Mouse (Mus musculus) ovary, adult 18-20 months (tissue): ENCODE measurements at regions not wholly inside any gene's neighbourhood (a gene's known extent, or its start where the extent isn't known, plus 50 kb on each side); places are given as distances from the start of the nearest gene placed in this dataset.

Experiments used
- DNase-seq: peaks from one replicate; pipeline ENCODE4 v3.0.0; 2022; ENCODE audit warnings: low spot score, mixed read lengths

DNA sequence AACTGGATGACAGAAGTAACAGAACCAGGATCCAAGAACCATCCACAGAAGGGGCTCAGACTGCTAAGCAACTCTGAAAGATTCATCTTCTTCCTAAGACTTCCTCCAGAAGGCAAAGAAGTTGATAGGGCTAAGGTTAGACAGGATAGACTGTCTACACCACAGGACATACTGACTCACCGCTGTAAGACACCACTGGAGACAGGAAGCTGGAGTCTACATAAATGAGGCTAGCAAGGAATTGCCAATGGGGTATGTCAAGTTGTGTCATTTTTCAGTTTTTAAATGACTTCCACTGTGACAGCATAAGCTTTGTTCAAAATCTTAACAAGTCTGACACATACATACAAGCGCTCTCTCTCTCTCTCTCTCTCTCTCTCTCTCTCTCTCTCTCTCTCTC is 645.4 kb upstream of the Gm10131 start:
- DNase-seq = no peak

DNA sequence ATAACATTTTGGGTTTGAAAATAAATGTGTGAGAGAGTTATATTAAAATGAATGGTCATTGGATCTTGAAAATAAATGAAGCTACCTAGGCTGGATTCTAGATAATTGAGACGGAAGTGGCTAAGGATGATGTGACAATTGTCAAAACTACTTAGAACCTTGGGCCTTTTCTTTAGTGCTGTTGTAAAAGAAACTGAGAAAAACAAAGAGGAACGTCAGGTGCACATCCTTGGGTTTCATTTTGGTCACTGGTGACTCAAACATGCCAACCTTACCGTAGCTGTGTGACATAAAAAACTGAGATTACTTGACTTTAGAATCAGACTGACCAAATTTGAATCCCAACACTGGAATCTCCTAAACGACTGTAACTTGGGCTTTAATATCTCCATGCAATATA is 644.6 kb upstream of the Gm10131 start:
- no peak for DNase-seq

DNA sequence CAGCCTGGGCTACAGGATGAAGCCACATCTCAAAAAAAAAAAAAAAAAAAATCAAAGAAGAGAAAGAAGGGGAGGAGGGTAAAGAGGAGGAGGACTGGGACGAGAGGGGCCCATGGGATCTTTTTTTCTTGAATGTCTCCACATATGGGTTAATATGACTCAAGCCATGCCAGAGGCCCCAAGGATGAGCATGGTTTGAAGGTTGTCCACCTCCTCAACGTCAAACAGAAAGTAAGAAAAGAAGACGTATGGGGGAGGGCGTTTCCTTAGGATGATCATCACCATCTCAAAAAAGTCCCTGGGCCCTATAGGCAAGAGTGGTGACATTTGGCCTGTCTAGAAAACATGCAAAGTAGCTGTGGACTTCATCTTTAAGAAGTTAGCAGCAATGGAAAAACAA is 643.9 kb upstream of the Gm10131 start:
- no peak for DNase-seq

DNA sequence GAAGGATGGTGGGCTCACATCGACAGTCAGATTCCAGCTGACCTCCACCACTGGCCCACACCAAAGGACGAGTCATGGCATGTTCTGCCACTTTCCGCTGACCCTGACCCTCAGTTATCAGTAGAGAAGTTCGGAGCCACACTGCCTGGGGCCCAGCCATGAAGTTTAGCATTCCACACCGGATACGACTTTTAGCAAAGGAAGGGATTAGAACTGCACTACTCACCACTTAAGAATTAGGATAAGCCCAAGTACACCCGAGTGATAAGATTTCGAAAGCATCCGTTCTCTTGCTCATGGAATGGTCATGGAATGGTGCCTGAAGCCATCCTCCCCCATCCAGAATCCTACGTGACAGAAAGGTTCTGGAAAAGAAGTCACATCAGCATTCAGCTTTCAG is 641.5 kb upstream of the Gm10131 start:
- no peak for DNase-seq

DNA sequence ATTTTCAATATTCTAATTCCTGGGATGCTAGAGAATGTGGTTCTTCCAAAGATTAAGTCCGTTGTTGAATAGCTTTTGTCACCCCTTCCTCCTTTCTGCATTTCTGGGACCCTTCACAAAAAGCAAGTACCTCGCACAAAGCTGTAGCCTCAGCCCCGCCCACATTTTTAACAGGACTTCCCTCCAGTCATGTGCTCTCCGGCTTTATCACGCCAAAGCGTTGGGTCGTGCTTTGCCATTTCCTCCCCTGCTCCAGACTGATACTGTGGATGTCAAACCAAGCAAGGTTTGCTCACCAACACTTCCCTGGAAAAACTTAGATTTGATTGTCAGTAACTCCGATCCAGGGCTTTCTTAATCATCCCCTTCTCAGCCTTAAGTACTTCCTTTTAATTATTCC is 637.0 kb upstream of the Gm10131 start:
- no peak for DNase-seq

DNA sequence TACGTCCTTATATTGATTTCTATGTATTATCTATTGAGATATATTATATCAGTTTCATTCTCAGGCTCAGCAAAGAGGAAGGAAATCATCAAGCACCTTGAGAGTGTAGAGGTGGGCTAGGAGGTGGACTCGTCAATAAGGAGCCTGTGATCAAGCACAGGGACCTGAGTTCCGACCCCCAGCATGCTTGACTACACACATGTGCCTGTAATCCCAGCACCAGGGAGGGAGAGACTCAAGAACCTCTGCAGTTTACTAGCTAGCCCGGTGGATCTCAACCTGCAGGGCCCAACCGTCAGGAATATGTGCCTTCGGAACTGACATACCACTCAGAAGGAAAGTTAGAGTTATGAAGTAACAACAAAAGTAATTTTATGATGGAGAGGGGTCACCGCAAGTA is 634.2 kb upstream of the Gm10131 start:
- DNase-seq = no peak

DNA sequence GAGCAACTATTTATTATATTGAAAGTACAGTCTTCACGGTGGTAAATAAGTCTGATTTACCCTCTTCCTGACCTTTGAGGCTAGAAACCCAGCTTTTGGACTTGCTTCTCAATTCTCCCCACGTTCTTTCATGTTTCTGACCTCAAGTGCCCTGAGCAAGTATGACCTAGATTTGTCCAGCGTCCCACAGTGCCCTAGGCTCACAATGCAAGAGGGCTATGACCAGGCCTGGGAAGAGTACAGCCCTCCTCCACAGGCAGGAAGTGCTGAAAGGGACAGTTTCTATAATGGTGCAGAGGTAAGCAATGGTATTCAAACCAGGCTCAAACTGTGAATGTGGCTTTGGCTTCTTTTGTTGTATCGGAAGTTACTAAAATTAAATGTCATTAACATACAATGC is 633.1 kb upstream of the Gm10131 start:
- no peak for DNase-seq

GRCm38 (mm10) chr8:34744179-34744578 is 632.6 kb upstream of the Gm10131 start:
- no peak for DNase-seq

DNA sequence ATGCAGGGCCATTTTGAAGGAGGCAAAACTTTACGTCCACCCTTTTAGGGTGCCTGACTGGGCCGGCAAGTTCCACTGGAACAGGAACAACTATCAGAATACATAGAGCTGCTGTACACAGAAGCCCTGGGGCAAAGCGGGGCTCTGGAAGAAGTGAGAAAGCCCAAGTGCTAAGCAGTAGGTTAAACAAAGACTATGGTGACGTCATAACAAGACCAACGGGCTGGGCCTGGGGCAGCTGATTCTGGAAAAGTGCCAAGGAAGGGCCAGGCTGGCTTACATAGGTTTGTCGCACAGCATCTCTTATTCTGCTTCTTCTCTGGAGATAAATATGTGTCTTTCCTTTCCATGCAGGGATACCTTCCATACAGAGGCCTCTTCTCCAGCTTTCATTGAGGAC is 631.6 kb upstream of the Gm10131 start:
- no peak for DNase-seq

DNA sequence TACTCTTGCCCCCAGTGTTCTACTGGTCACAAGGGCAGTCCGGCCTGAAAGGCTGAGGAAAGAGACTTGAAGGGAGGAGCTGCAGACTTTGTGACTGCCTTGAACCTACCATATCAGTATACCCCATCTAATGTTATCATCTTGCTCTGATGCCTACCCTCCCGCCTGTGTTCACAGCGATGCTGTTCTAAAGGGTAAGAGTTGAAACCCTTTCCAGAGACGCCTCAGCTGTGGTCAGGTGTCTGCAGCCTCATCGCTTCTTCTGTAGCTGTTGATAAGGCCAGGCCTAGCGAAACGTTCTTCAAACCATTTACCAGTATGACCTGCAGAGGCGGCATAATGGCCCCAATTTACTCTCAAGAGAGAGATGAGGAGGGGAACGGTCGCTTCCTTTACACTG is 629.3 kb upstream of the Gm10131 start:
- DNase-seq = no peak

DNA sequence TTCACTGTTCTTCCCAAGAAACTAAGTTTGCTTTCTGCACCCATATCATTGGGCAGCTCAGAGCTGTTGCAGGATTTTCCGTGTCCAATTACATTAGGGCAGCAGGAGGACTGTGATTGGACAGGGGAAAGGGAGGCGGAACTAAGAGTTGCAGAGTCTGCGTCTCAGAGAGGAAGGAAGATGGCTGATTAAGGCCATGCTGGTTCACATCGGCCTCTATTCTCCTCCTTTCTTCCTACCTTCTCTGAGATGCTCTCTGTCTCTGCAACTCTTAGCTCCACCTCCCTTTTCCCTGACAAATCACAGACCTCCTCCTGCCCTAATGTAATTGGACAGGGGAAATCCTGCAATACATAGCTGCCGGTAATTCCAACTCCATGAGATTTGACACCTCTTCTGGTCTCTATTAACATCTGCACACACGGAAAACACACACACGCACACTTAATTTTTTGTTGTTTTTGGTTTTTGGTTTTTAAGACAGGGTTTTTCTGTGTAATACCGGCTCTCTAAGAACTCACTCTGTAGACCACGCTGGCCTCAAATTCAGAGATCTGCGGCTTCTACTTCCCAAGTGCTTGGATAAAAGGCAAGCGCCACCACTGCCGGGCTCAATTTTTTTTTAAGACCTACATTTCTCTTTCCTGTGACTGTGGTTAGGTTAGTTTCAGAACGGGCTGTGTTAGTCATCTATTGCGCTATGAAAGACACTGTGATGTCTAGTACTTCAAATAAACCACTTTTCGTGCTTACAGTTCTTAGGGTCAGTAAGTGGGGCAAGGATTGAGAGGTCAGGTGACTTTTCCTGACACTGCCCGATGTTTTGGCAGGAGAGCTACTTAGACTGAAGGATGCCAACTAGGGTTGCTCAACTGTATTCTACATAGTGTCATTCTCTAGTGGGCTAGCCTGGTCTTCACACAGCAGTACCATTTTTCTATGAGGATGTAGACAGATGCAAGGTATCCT is 628.6 kb upstream of the Gm10131 start:
- DNase-seq = no peak

GRCm38 (mm10) chr8:34736214-34736613 is 624.7 kb upstream of the Gm10131 start:
- no peak for DNase-seq

DNA sequence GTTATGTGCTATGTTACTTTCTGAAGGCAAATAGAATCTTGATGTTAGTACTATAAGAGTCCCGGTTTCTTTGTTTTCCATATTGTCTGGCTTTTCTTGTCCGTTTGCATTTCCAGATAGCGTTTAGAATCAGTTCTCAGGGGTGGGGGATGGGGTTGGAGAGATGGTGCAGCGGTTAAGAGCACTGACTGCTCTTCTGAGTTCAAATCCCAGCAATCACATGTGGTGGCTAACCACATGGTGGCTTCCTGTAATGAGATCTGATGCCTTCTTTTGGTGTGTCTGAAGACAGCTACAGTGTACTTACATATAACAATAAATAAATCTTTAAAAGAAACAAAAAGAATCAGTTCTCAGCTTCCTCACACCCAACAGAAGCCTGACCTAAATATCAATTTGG is 623.5 kb upstream of the Gm10131 start:
- DNase-seq = no peak

- DNase-seq = no peak
These were observed 621.3 kb upstream of the Gm10131 start for GRCm38 (mm10) chr8:34732808-34733207.

GRCm38 (mm10) chr8:34732362-34732761 is 620.8 kb upstream of the Gm10131 start:
- no peak for DNase-seq

GRCm38 (mm10) chr8:34731096-34731999 is 619.8 kb upstream of the Gm10131 start:
- no peak for DNase-seq

- no peak for DNase-seq
These were observed 618.0 kb upstream of the Gm10131 start for GRCm38 (mm10) chr8:34729585-34729984.

DNA sequence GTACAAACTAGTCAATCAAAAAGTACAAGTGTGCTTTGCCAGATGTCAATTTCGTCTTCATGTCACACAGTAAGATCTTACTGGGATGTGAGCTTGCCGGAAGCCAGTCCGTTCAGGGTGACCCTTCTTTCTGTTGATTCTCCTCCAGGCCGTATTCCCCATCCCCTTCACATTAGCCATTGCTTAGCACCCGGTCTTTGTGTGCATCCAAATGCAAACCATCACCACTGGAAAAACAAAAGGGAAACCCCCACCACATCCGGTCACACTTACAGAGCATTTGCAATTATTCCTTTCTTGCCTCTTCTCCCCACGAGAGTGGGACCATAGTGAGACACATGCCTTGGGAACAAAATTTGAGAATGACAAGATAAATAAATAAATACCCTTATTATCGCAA is 616.2 kb upstream of the Gm10131 start:
- no peak for DNase-seq

GRCm38 (mm10) chr8:34726145-34726767 is 614.7 kb upstream of the Gm10131 start:
- DNase-seq = no peak

DNA sequence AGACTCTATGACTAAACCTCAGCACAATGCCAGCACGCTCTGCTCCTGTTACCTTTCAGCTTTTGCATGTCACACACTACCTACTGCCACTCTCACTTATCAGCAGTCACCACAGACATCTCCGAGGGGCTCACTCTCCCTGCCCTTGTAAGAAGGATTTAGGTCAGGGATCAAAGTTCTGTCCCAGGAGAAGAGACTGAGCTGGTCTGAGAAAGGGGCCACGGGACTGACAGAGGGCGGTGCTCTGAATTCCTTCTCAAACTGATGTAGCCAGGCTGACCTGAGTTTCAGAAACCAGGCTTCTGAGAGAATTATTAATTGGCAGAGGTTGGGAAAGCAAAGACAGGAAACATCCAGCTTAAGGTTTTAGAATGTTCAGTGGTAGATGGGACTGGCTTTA is 614.0 kb upstream of the Gm10131 start:
- no peak for DNase-seq

DNA sequence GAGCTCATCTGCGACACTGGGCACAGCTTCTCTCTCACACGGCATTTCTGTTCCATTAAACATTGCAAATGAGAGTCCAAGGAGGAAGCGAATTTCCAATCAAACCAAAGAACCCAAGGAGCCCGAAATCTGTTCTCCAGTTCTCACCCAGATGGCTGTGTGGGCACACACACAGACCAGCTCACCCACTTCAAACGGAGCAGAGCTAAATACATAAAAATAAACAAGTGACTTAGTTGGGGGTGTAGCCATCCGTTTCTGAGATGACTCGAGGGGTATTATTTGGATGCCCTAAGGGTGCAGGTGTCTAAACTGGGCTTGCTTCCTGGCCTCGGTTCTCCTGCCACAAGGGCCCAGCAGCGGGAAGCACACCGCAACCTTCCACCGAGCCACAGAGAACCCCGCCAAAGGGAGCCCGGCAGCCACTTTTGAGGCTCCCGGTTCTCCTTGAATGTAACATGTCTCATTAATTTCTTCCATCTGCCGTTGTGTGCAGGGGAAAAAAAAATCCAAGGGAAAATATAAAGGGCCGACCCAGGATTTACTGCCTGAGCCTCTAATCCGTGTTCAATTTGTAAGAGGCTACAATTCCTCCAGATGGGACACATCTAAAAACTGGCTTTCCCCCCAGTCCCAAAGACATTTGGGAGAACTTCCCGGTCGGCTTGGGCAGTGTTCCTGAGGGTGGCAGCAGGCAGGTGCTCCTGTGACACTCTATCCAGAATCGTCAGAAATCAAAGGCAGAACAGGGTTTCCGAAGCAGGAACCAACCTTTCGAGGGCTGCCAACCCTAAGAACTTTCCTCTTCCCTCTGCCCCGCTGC is 598.6 kb upstream of the Gm10131 start:
- DNase-seq = no peak

DNA sequence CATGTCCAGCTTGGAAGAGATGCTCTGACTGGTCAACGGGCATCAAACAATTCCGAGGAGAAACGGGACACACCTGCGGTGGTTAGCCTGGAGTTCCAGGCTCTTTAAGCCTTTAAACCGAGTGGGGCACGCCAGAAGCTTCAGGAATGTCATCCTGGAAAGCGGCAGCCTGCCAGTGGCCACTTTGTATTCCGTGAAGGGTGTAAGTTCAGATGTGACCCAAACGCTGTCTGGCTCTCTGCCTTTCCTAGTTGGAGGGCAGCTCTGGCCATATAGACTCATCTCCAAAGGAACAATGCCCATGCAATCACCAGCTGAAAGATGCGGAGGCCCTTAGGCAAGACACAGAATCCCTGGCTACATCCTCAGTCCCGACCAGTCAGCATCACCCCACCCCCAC is 597.8 kb upstream of the Gm10131 start:
- DNase-seq = no peak
